Mouse (Mus musculus) lung, postnatal 0 days (tissue): ENCODE measurements around the gene Mlx. TPM values are rescaled to one million over a fixed set of nuclear protein-coding genes. Genes with fewer than 3 reads are reported as not detected.

Experiments
- ATAC-seq: fragments of 200-750 bp; cut with Nextera tagmentation; 2 replicates; pipeline ENCODE4 v1.8.0; 2017; ENCODE audit warnings: moderate library complexity
- DNase-seq: peaks from one replicate; pipeline ENCODE4 v3.0.0-alpha.2; 2016; ENCODE audit warnings: low spot score
- H3K27ac ChIP-seq: fragments of 300-500 bp; sonication (generic); 2 replicates; pipeline ENCODE4 v1.5.1; 2014; ENCODE audit warnings: antibody characterized with exemption, mild to moderate bottlenecking, low read length, mixed read lengths
- H3K27me3 ChIP-seq: fragments of 300-500 bp; sonication (generic); replicated peaks from 2 replicates; pipeline ENCODE4 v1.6.1; 2014; ENCODE audit warnings: low read length, mixed read lengths; ENCODE audit not compliant: insufficient read depth
- H3K36me3 ChIP-seq: fragments of 300-500 bp; sonication (generic); 2 replicates; pipeline ENCODE4 v1.6.1; 2014; ENCODE audit warnings: low read length, mixed read lengths; ENCODE audit not compliant: insufficient read depth
- H3K4me1 ChIP-seq: fragments of 300-500 bp; sonication (generic); 2 replicates; pipeline ENCODE4 v1.6.1; 2014; ENCODE audit warnings: antibody characterized with exemption, low read depth, low read length, mixed read lengths; ENCODE audit not compliant: insufficient read depth
- H3K4me2 ChIP-seq: fragments of 300-500 bp; sonication (generic); replicated peaks from 2 replicates; pipeline ENCODE4 v1.6.1; 2014; ENCODE audit warnings: low read depth, mild to moderate bottlenecking, low read length, moderate library complexity, mixed read lengths
- H3K4me3 ChIP-seq: fragments of 300-500 bp; sonication (generic); 2 replicates; pipeline ENCODE4 v1.5.1; 2014; ENCODE audit warnings: low read depth, low read length
- H3K9ac ChIP-seq: fragments of 300-500 bp; sonication (generic); replicated peaks from 2 replicates; pipeline ENCODE4 v1.6.1; 2014; ENCODE audit warnings: low read depth, mild to moderate bottlenecking
- H3K9me3 ChIP-seq: fragments of 300-500 bp; sonication (generic); 2 replicates; pipeline ENCODE4 v1.6.1; 2016; ENCODE audit warnings: low read length, mixed read lengths
- CTCF ChIP-seq: IDR thresholded peaks from 2 replicates; pipeline ENCODE4 v1.5.1; 2016; ENCODE audit warnings: antibody characterized with exemption, mild to moderate bottlenecking
- EP300 ChIP-seq: IDR thresholded peaks from 2 replicates; pipeline ENCODE4 v1.6.1; 2016; ENCODE audit warnings: antibody characterized with exemption, mild to moderate bottlenecking, control low read depth
- WGBS: fragments of 180-500 bp; shearing (Covaris S2); extraction: QIAGEN DNeasy Blood & Tissue Kit; methylation state at CpG from one replicate; pipeline ENCODE4 v1.1.7; 2014; 5-methylcytosine and 5-hydroxymethylcytosine counted together
- polyA plus RNA-seq: library from polyadenylated mRNA; unstranded; fragments of >200 nt; fragmentation: Nextera tagmentation; extraction: Ambion mirVana; gene quantifications from 2 replicates; pipeline ENCODE4 v1.2.1, GENCODE M21; 2015

Mlx gene
- polyA plus RNA-seq, 1 experiment from 2014 or later = 42.5 TPM

- TF ChIP-seq CTCF = no peak
- TF ChIP-seq EP300 = no peak
- peak within 1 kb of the TSS; percentile 61 for H3K4me3 ChIP-seq
- ATAC-seq (peak; percentile 94), DNase-seq (peak; percentile 96)
- no peak within 1 kb of the TSS for H3K27ac ChIP-seq
- no peaks in the 10 kb centered on the region for H3K36me3 ChIP-seq
- H3K4me1 ChIP-seq = 0 out of 2 replicates have a peak, but pooled peaks cover 3% of the 10 kb centered on the region
- H3K4me2 ChIP-seq = peak within 1 kb of the TSS; percentile 99
- H3K9me3 ChIP-seq = no peaks in the 10 kb centered on the region
- 4% methylated on average over 35 of the region's 35 CpGs for WGBS
- peak within 1 kb of the TSS; percentile 56 for H3K9ac ChIP-seq
- no peaks in the 10 kb centered on the region for H3K27me3 ChIP-seq
Measured at GRCm38 (mm10) chr11:101069391-101070188, 17.5 kb upstream of the Mlx start, which contains the start of gene Naglu. Naglu (plus strand) TSS chr11:101070012.

GRCm38 (mm10) chr11:101070189-101070527, 16.9 kb upstream of the Mlx start:
- Histone ChIP-seq H3K36me3 (no peaks in the 10 kb centered on the region), H3K27me3 (no peaks in the 10 kb centered on the region), H3K27ac (no peak overlapping the region), H3K4me3 (peak overlapping the region; percentile 61), H3K4me2 (peak overlapping the region; percentile 99), H3K9ac (peak overlapping the region; percentile 56), H3K9me3 (no peaks in the 10 kb centered on the region), H3K4me1 (0 out of 2 replicates have a peak, but pooled peaks cover 3% of the 10 kb centered on the region)
- peak; percentile 67 for ATAC-seq
- WGBS = under 1% methylated on average over 23 of the region's 36 CpGs
- TF ChIP-seq EP300 (no peak), CTCF (no peak)
- peak; percentile 42 for DNase-seq

DNA sequence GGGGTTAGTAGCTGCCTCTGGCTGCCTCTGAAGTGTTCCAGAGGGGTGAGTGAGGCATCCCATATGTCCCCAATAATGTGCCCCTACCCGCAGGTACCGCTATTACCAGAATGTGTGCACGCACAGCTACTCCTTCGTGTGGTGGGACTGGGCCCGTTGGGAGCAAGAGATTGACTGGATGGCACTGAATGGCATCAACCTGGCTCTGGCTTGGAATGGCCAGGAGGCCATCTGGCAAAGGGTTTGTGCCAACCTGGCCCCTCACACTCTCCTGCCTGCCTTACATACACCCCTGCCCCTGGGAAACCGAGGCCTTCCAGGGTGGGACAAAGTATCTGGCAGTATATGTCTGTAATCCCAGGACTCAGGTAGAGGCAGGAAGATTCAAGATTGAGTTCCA, 16.1 kb upstream of the Mlx start:
- no peaks in the 10 kb centered on the region for H3K9me3 ChIP-seq
- no peaks in the 10 kb centered on the region for H3K36me3 ChIP-seq
- DNase-seq = no peak
- no peak overlapping the region for H3K9ac ChIP-seq
- no peak overlapping the region for H3K27ac ChIP-seq
- TF ChIP-seq EP300 = no peak
- TF ChIP-seq CTCF = no peak
- H3K27me3 ChIP-seq = no peaks in the 10 kb centered on the region
- no peak overlapping the region for H3K4me3 ChIP-seq
- WGBS = 72% methylated on average over 6 of the region's 6 CpGs
- ATAC-seq = no peak
- no peak overlapping the region for H3K4me2 ChIP-seq
- H3K4me1 ChIP-seq = 0 out of 2 replicates have a peak, but pooled peaks cover 3% of the 10 kb centered on the region

- ATAC-seq (no peak), DNase-seq (no peak)
- 66% methylated on average over 14 of the region's 14 CpGs for WGBS
Measured at GRCm38 (mm10) chr11:101071810-101072428, 15.2 kb upstream of the Mlx start.

GRCm38 (mm10) chr11:101078121-101078520, 9.0 kb upstream of the Mlx start, which contains the start of gene Hsd17b1:
Hsd17b1 (plus strand) TSS chr11:101078411.
- Histone ChIP-seq H3K27me3 (peaks cover 15% of the 10 kb centered on the region), H3K27ac (no peak within 1 kb of the TSS), H3K4me2 (no peak within 1 kb of the TSS), H3K4me3 (no peak within 1 kb of the TSS), H3K9ac (no peak within 1 kb of the TSS), H3K9me3 (no peaks in the 10 kb centered on the region), H3K4me1 (peaks cover 3% of the 10 kb centered on the region), H3K36me3 (no peaks in the 10 kb centered on the region)
- no peak for ATAC-seq
- WGBS = 72% methylated on average over 9 of the region's 9 CpGs
- TF ChIP-seq CTCF = no peak
- no peak for TF ChIP-seq EP300
- no peak for DNase-seq

More at GRCm38 (mm10) chr11:101071810-101072428, 15.2 kb upstream of the Mlx start:
- no peak overlapping the region for H3K4me2 ChIP-seq
- 0 out of 2 replicates have a peak, but pooled peaks cover 3% of the 10 kb centered on the region for H3K4me1 ChIP-seq
- no peaks in the 10 kb centered on the region for H3K27me3 ChIP-seq
- H3K9me3 ChIP-seq = no peaks in the 10 kb centered on the region
- H3K4me3 ChIP-seq = no peak overlapping the region
- H3K36me3 ChIP-seq = no peaks in the 10 kb centered on the region
- TF ChIP-seq EP300 (no peak), CTCF (no peak)
- no peak overlapping the region for H3K27ac ChIP-seq
- no peak overlapping the region for H3K9ac ChIP-seq

- DNase-seq (no peak), ATAC-seq (no peak)
- H3K9me3 ChIP-seq = no peaks in the 10 kb centered on the region
- H3K27me3 ChIP-seq = peaks cover 15% of the 10 kb centered on the region
- peaks cover 8% of the 10 kb centered on the region for H3K4me1 ChIP-seq
- 4% methylated on average over 27 of the region's 27 CpGs for WGBS
- no peak overlapping the region for H3K4me2 ChIP-seq
- H3K9ac ChIP-seq = no peak overlapping the region
- H3K27ac ChIP-seq = no peak overlapping the region
- no peaks in the 10 kb centered on the region for H3K36me3 ChIP-seq
- H3K4me3 ChIP-seq = no peak overlapping the region
- TF ChIP-seq CTCF = no peak
- no peak for TF ChIP-seq EP300
Measured at GRCm38 (mm10) chr11:101079746-101080145, 7.3 kb upstream of the Mlx start.
